Mouse (Mus musculus): ENCODE measurements around the gene Itpa. TPM values are rescaled to one million over a fixed set of nuclear protein-coding genes. Genes with fewer than 3 reads are reported as not detected.

Gene Itpa
- 55.2 and 57.7 TPM in 2 replicates for total RNA-seq (2017)

- ATAC-seq (replicated peaks in 1 of 2; ENCODE audit: insufficient read depth in 1 of 2, low FRiP score in 2 of 2, low TSS enrichment in 1 of 2, low read depth in 1 of 2, poor library complexity in 2 of 2, severe bottlenecking in 2 of 2) = peak; percentile 64 to 68
These were observed at the start of gene Itpa for GRCm38 (mm10) chr2:130667559-130667958. Itpa (plus strand) TSS chr2:130667610.

GRCm38 (mm10) chr2:130618972-130619371 is 48.4 kb upstream of the Itpa start:
- ATAC-seq (replicated peaks in 1 of 2; ENCODE audit: insufficient read depth in 1 of 2, low FRiP score in 2 of 2, low TSS enrichment in 1 of 2, low read depth in 1 of 2, poor library complexity in 2 of 2, severe bottlenecking in 2 of 2) = no peak

GRCm38 (mm10) chr2:130628424-130628823 is 39.0 kb upstream of the Itpa start:
- ATAC-seq (replicated peaks in 1 of 2; ENCODE audit: insufficient read depth in 1 of 2, low FRiP score in 2 of 2, low TSS enrichment in 1 of 2, low read depth in 1 of 2, poor library complexity in 2 of 2, severe bottlenecking in 2 of 2) = no peak

GRCm38 (mm10) chr2:130629080-130629838 is 38.2 kb upstream of the Itpa start:
- peak; percentile 30 to 34; a peak in 3 of 4 replicates for ATAC-seq (replicated peaks in 1 of 2; ENCODE audit: insufficient read depth in 1 of 2, low FRiP score in 2 of 2, low TSS enrichment in 1 of 2, low read depth in 1 of 2, poor library complexity in 2 of 2, severe bottlenecking in 2 of 2)

GRCm38 (mm10) chr2:130629839-130630203 is 37.6 kb upstream of the Itpa start, which contains the start of the genes Fastkd5 and Ubox5:
Fastkd5 (minus strand) TSS chr2:130630027.
Ubox5 (minus strand) TSS chr2:130630038.
- ATAC-seq (replicated peaks in 1 of 2; ENCODE audit: insufficient read depth in 1 of 2, low FRiP score in 2 of 2, low TSS enrichment in 1 of 2, low read depth in 1 of 2, poor library complexity in 2 of 2, severe bottlenecking in 2 of 2) = peak; percentile 80 to 83

- no peak for ATAC-seq (replicated peaks in 1 of 2; ENCODE audit: insufficient read depth in 1 of 2, low FRiP score in 2 of 2, low TSS enrichment in 1 of 2, low read depth in 1 of 2, poor library complexity in 2 of 2, severe bottlenecking in 2 of 2)
These were observed 35.0 kb upstream of the Itpa start for GRCm38 (mm10) chr2:130632416-130632815.

GRCm38 (mm10) chr2:130632887-130633675 is 34.3 kb upstream of the Itpa start:
- ATAC-seq (replicated peaks in 1 of 2; ENCODE audit: insufficient read depth in 1 of 2, low FRiP score in 2 of 2, low TSS enrichment in 1 of 2, low read depth in 1 of 2, poor library complexity in 2 of 2, severe bottlenecking in 2 of 2) = no peak

- no peak for ATAC-seq (replicated peaks in 1 of 2; ENCODE audit: insufficient read depth in 1 of 2, low FRiP score in 2 of 2, low TSS enrichment in 1 of 2, low read depth in 1 of 2, poor library complexity in 2 of 2, severe bottlenecking in 2 of 2)
These were observed 33.2 kb upstream of the Itpa start for GRCm38 (mm10) chr2:130634006-130634738.

GRCm38 (mm10) chr2:130634739-130635411 is 32.5 kb upstream of the Itpa start:
- ATAC-seq (replicated peaks in 1 of 2; ENCODE audit: insufficient read depth in 1 of 2, low FRiP score in 2 of 2, low TSS enrichment in 1 of 2, low read depth in 1 of 2, poor library complexity in 2 of 2, severe bottlenecking in 2 of 2) = peak; percentile 4 to 23; a peak in 1 of 4 replicates

GRCm38 (mm10) chr2:130635847-130636246 is 31.6 kb upstream of the Itpa start:
- ATAC-seq (replicated peaks in 1 of 2; ENCODE audit: insufficient read depth in 1 of 2, low FRiP score in 2 of 2, low TSS enrichment in 1 of 2, low read depth in 1 of 2, poor library complexity in 2 of 2, severe bottlenecking in 2 of 2) = peak; percentile 59 to 68

GRCm38 (mm10) chr2:130638101-130638611 is 29.3 kb upstream of the Itpa start:
- no peak for ATAC-seq (replicated peaks in 1 of 2; ENCODE audit: insufficient read depth in 1 of 2, low FRiP score in 2 of 2, low TSS enrichment in 1 of 2, low read depth in 1 of 2, poor library complexity in 2 of 2, severe bottlenecking in 2 of 2)

GRCm38 (mm10) chr2:130639276-130639675 is 28.1 kb upstream of the Itpa start:
- no peak for ATAC-seq (replicated peaks in 1 of 2; ENCODE audit: insufficient read depth in 1 of 2, low FRiP score in 2 of 2, low TSS enrichment in 1 of 2, low read depth in 1 of 2, poor library complexity in 2 of 2, severe bottlenecking in 2 of 2)

- no peak for ATAC-seq (replicated peaks in 1 of 2; ENCODE audit: insufficient read depth in 1 of 2, low FRiP score in 2 of 2, low TSS enrichment in 1 of 2, low read depth in 1 of 2, poor library complexity in 2 of 2, severe bottlenecking in 2 of 2)
These were observed 25.9 kb upstream of the Itpa start for GRCm38 (mm10) chr2:130641351-130642025.

- ATAC-seq (replicated peaks in 1 of 2; ENCODE audit: insufficient read depth in 1 of 2, low FRiP score in 2 of 2, low TSS enrichment in 1 of 2, low read depth in 1 of 2, poor library complexity in 2 of 2, severe bottlenecking in 2 of 2) = 0 out of 4 replicates have a peak, but pooled peaks of 1 of the 2 experiments have one; percentile 2
These were observed 25.2 kb upstream of the Itpa start for GRCm38 (mm10) chr2:130642197-130642660.

- peak; percentile 83 to 86 for ATAC-seq (replicated peaks in 1 of 2; ENCODE audit: insufficient read depth in 1 of 2, low FRiP score in 2 of 2, low TSS enrichment in 1 of 2, low read depth in 1 of 2, poor library complexity in 2 of 2, severe bottlenecking in 2 of 2)
These were observed 24.6 kb upstream of the Itpa start, which contains the start of gene Lzts3 for GRCm38 (mm10) chr2:130642684-130643369. Lzts3 (minus strand) TSS chr2:130642803.

- ATAC-seq (replicated peaks in 1 of 2; ENCODE audit: insufficient read depth in 1 of 2, low FRiP score in 2 of 2, low TSS enrichment in 1 of 2, low read depth in 1 of 2, poor library complexity in 2 of 2, severe bottlenecking in 2 of 2) = no peak
These were observed 22.2 kb upstream of the Itpa start for GRCm38 (mm10) chr2:130645198-130645597.
